Mouse (Mus musculus) liver, embryonic 12.5 days (tissue): ENCODE data around the gene Gm42420. TPM values are rescaled to one million over a fixed set of nuclear protein-coding genes. Genes with fewer than 3 reads are reported as not detected.

ENCODE experiments used
- ATAC-seq: fragments of 200-750 bp; cut with Nextera tagmentation; 2 replicates; pipeline ENCODE4 v1.8.0; 2017; ENCODE audit warnings: moderate number of reproducible peaks, mild to moderate bottlenecking, moderate library complexity
- H3K27ac ChIP-seq: fragments of 300-500 bp; sonication (generic); 2 replicates; pipeline ENCODE4 v1.5.1; 2016; ENCODE audit warnings: mild to moderate bottlenecking
- H3K27me3 ChIP-seq: fragments of 300-500 bp; sonication (generic); replicated peaks from 2 replicates; pipeline ENCODE4 v1.6.1; 2016; ENCODE audit warnings: mild to moderate bottlenecking, moderate library complexity
- H3K36me3 ChIP-seq: fragments of 300-500 bp; sonication (generic); 2 replicates; pipeline ENCODE4 v1.6.1; 2016; ENCODE audit warnings: mild to moderate bottlenecking, moderate library complexity
- H3K4me1 ChIP-seq: fragments of 300-500 bp; sonication (generic); 2 replicates; pipeline ENCODE4 v1.6.1; 2016
- H3K4me2 ChIP-seq: fragments of 300-500 bp; sonication (generic); 2 replicates; pipeline ENCODE4 v1.6.1; 2016; ENCODE audit warnings: mild to moderate bottlenecking, moderate library complexity
- H3K4me3 ChIP-seq: fragments of 300-500 bp; sonication (generic); 2 replicates; pipeline ENCODE4 v1.5.1; 2016; ENCODE audit warnings: mild to moderate bottlenecking, moderate library complexity
- H3K9ac ChIP-seq: fragments of 300-500 bp; sonication (generic); 2 replicates; pipeline ENCODE4 v1.6.1; 2016; ENCODE audit warnings: mild to moderate bottlenecking, moderate library complexity
- H3K9me3 ChIP-seq: fragments of 300-500 bp; sonication (generic); replicated peaks from 2 replicates; pipeline ENCODE4 v1.6.1; 2016; ENCODE audit warnings: mild to moderate bottlenecking, moderate library complexity
- WGBS: fragments of 180-500 bp; shearing (Covaris S2); methylation state at CpG from one replicate; pipeline ENCODE4 v1.1.7; 2016; ENCODE audit not compliant: insufficient replicate concordance; 5-methylcytosine and 5-hydroxymethylcytosine counted together
- polyA plus RNA-seq: library from polyadenylated mRNA; unstranded; fragments of >200 nt; fragmentation: Nextera tagmentation; extraction: Ambion mirVana; gene quantifications from 2 replicates; pipeline ENCODE4 v1.2.1, GENCODE M21; 2016

Gm42420 gene
- polyA plus RNA-seq, 1 experiment from 2014 or later, result 0.89 TPM

GRCm38 (mm10) chr6:39574951-39575350 lies 10.6 kb upstream of the Gm42420 start:
- WGBS, result 67% methylated on average over 7 of the region's 7 CpGs
- H3K9ac ChIP-seq, result peak overlapping the region; percentile 79; the same call in 1 of the 2 replicates
- peak overlapping the region; percentile 82 for H3K4me3 ChIP-seq
- no peak for ATAC-seq
- 0 out of 2 replicates have a peak, but pooled peaks cover 4% of the 10 kb centered on the region for H3K27me3 ChIP-seq
- H3K4me1 ChIP-seq, result peaks cover 23% of the 10 kb centered on the region
- peaks cover 20% of the 10 kb centered on the region for H3K36me3 ChIP-seq
- peak overlapping the region; percentile 93; the same call in 1 of the 2 replicates for H3K27ac ChIP-seq
- H3K9me3 ChIP-seq, result no peaks in the 10 kb centered on the region
- peak overlapping the region; percentile 93 for H3K4me2 ChIP-seq

DNA sequence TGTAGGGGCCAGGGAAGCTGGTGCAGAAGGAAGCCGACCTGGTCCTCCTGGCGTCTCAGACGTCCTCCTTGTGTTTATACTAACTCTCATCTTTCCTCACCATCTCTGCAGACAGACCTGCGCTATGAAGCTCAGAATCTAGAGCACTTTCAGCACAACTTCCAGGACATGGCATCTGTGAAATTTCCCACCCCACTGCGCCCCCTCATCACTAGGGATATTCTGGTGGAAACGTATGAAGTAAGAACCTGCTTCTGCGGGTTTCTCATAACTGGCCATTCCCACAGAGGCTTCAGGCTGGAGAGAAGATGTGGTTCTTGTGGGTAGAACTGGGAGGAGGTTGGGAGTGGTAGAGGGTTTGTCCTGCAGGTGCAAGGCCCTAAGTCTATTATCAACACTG lies 6.0 kb upstream of the Gm42420 start:
- Histone ChIP-seq H3K9me3 (no peaks in the 10 kb centered on the region), H3K4me1 (peaks cover 32% of the 10 kb centered on the region), H3K27ac (no peak overlapping the region), H3K4me3 (no peak overlapping the region), H3K4me2 (no peak overlapping the region), H3K27me3 (no peaks in the 10 kb centered on the region), H3K36me3 (peaks cover 43% of the 10 kb centered on the region), H3K9ac (no peak overlapping the region)
- no peak for ATAC-seq
- WGBS, result 81% methylated on average over 7 of the region's 7 CpGs

- Histone ChIP-seq H3K4me1 (peaks cover 31% of the 10 kb centered on the region), H3K4me2 (no peak overlapping the region; the same call in 1 of the 2 replicates), H3K9me3 (no peaks in the 10 kb centered on the region), H3K9ac (no peak overlapping the region), H3K4me3 (no peak overlapping the region), H3K27ac (peak overlapping the region; percentile 79; the same call in 1 of the 2 replicates), H3K27me3 (no peaks in the 10 kb centered on the region), H3K36me3 (peaks cover 43% of the 10 kb centered on the region)
- 59% methylated on average over 2 of the region's 2 CpGs for whole genome bisulfite sequencing
- no peak for ATAC-seq
Measured at GRCm38 (mm10) chr6:39580558-39580957, 5.0 kb upstream of the Gm42420 start.

GRCm38 (mm10) chr6:39581087-39581784 lies 4.3 kb upstream of the Gm42420 start:
- Histone ChIP-seq H3K27ac (peak overlapping the region; percentile 79), H3K9ac (no peak overlapping the region), H3K4me1 (peaks cover 34% of the 10 kb centered on the region), H3K4me3 (no peak overlapping the region), H3K36me3 (peaks cover 46% of the 10 kb centered on the region), H3K27me3 (no peaks in the 10 kb centered on the region), H3K4me2 (peak overlapping the region; percentile 50), H3K9me3 (no peaks in the 10 kb centered on the region)
- ATAC-seq, result peak; percentile 93
- WGBS, result 53% methylated on average over 7 of the region's 7 CpGs

DNA sequence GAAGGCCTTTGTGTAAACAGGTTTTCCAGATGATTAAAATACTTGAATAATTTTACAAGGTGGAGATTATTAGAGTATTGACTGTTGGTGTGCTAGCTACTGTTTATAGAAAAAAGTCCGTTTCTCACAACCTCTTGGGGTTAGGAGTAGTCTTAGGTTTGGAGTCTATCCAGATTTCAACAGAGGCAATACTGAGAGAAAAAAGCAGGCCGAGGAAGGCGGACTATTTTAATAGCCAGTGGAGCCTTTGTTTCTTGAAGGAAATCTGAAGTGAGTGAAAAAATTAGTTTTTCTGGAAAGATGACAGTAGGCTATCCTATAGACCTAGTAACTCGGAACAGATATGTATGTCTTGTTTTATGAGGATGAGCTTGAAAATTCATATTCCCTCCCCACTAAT lies 5.9 kb downstream of the Gm42420 start:
- no peak overlapping the region for H3K9ac ChIP-seq
- ATAC-seq, result no peak
- peaks cover 44% of the 10 kb centered on the region for H3K36me3 ChIP-seq
- no peak overlapping the region for H3K27ac ChIP-seq
- peak overlapping the region; percentile 78 for H3K4me2 ChIP-seq
- 81% methylated on average over 4 of the region's 4 CpGs for WGBS
- peaks cover 21% of the 10 kb centered on the region for H3K4me1 ChIP-seq
- H3K9me3 ChIP-seq, result no peaks in the 10 kb centered on the region
- H3K4me3 ChIP-seq, result peak overlapping the region; percentile 84; the same call in 1 of the 2 replicates
- no peaks in the 10 kb centered on the region for H3K27me3 ChIP-seq

DNA sequence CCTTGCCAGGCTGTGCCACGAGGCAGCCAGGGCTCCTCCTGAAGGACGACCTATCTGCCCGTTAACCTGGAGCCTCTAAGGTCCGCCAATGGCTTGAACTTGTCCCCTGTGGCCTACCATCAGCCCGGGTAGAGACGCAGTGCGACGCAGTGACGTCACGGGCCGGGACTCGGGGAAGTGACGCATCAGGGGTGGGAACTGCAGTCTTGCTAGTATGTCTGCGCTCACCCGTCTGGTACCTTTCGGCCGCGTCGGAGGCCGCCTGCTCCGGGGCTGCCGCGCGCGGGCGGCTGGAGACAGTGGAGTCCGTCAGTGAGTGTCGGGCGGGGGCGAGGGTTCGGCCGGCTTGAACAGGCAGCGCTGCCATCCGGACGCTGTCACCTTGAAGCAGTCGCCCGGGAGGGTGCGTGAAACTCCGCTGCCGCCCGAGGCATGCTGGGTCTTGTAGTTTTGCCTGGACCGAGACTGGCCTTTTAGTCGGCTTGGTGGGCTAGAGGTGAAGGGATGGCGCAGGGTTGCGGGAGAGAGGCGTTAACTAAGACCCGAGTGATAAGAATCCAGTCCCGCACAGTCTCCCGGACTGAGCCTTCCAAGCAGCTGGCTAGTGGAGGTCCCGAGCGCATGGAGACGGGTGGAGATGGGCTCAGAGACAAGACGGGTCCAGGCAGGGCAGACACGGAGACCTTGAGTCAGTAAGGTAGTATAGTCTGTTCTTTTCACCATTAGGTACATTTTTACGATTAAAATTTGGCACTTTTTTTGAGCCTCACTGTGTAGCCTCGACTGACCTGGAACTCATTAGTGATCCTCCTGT lies 7.1 kb downstream of the Gm42420 start, which contains the start of gene Ndufb2:
TSS of gene Ndufb2 (plus strand) at position 174 of the 814 bp plus-strand sequence.
- peaks cover 21% of the 10 kb centered on the region for H3K4me1 ChIP-seq
- H3K4me3 ChIP-seq, result peak within 1 kb of the TSS; percentile 84
- H3K4me2 ChIP-seq, result peak within 1 kb of the TSS; percentile 78
- 2% methylated on average over 56 of the region's 56 CpGs for WGBS
- peak within 1 kb of the TSS; percentile 81 for H3K27ac ChIP-seq
- no peaks in the 10 kb centered on the region for H3K9me3 ChIP-seq
- H3K27me3 ChIP-seq, result no peaks in the 10 kb centered on the region
- H3K36me3 ChIP-seq, result peaks cover 46% of the 10 kb centered on the region
- H3K9ac ChIP-seq, result peak within 1 kb of the TSS; percentile 87
- peak; percentile 98 for ATAC-seq

- peaks cover 69% of the 10 kb centered on the region for H3K36me3 ChIP-seq
Measured at GRCm38 (mm10) chr6:39600851-39601250, 15.3 kb downstream of the Gm42420 start.

DNA sequence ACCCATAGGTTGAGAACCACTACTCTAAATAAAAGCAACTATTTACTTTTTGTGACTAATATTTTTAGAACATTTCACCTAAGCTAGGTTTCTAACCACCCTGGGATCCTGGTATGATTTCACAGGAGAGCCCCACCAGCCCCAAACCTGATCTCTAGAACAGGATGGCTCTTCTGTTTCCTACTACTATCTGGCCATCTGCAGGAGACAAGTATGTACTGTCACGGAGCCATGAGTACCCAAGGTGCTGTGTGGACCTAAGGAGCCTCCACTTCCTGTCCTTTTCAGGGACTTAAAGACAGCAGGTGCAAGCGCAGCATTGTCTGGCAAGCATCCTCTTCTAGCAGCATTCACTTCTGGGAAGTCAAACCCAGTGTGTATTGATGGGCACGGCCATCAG lies 16.3 kb downstream of the Gm42420 start:
- H3K27ac ChIP-seq, result no peak overlapping the region
- no peak overlapping the region for H3K4me2 ChIP-seq
- no peaks in the 10 kb centered on the region for H3K4me1 ChIP-seq
- no peaks in the 10 kb centered on the region for H3K27me3 ChIP-seq
- no peak overlapping the region for H3K4me3 ChIP-seq
- 74% methylated on average over 3 of the region's 3 CpGs for WGBS
- ATAC-seq, result no peak
- H3K9me3 ChIP-seq, result no peaks in the 10 kb centered on the region
- peaks cover 59% of the 10 kb centered on the region for H3K36me3 ChIP-seq
- no peak overlapping the region for H3K9ac ChIP-seq

More at GRCm38 (mm10) chr6:39600851-39601250, 15.3 kb downstream of the Gm42420 start:
- no peaks in the 10 kb centered on the region for H3K4me1 ChIP-seq
- H3K27ac ChIP-seq, result no peak overlapping the region
- H3K9me3 ChIP-seq, result no peaks in the 10 kb centered on the region
- WGBS, result 89% methylated on average over 3 of the region's 3 CpGs
- no peak overlapping the region for H3K9ac ChIP-seq
- H3K27me3 ChIP-seq, result no peaks in the 10 kb centered on the region
- no peak for ATAC-seq
- H3K4me2 ChIP-seq, result no peak overlapping the region
- H3K4me3 ChIP-seq, result no peak overlapping the region

GRCm38 (mm10) chr6:39604565-39604964 lies 19.0 kb downstream of the Gm42420 start:
- ATAC-seq, result no peak
- WGBS, result 82% methylated on average over 5 of the region's 5 CpGs
- no peak overlapping the region for H3K27ac ChIP-seq

GRCm38 (mm10) chr6:39606056-39606455 lies 20.5 kb downstream of the Gm42420 start:
- Histone ChIP-seq H3K27me3 (no peaks in the 10 kb centered on the region), H3K27ac (no peak overlapping the region), H3K9me3 (no peaks in the 10 kb centered on the region), H3K4me1 (no peaks in the 10 kb centered on the region), H3K4me2 (no peak overlapping the region), H3K4me3 (no peak overlapping the region), H3K9ac (no peak overlapping the region), H3K36me3 (peaks cover 27% of the 10 kb centered on the region)
- WGBS, result 75% methylated on average over 6 of the region's 6 CpGs
- ATAC-seq, result no peak

More at GRCm38 (mm10) chr6:39604565-39604964, 19.0 kb downstream of the Gm42420 start:
- Histone ChIP-seq H3K9ac (no peak overlapping the region), H3K4me1 (no peaks in the 10 kb centered on the region), H3K9me3 (no peaks in the 10 kb centered on the region), H3K36me3 (peaks cover 39% of the 10 kb centered on the region), H3K4me2 (no peak overlapping the region), H3K4me3 (no peak overlapping the region), H3K27me3 (no peaks in the 10 kb centered on the region)

DNA sequence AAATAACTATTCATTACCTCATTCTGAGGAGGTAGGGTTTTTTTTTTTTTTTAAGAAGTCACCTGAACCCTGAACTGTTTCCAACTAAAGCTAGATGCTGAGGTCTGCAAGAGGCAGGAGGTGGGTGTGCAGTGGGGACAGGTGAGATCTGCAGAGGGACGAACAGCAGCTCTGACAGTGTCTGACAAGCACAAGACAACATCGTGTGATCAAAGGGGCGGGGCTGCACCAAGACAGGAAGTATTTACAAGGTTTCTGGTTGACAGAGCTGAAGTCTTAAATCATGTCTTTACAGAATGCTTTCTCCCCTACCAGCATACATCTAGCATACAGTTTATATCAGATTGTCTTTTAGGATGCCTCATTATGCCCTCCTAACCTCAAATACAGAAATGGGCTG lies 21.3 kb downstream of the Gm42420 start:
- Histone ChIP-seq H3K9ac (no peak overlapping the region), H3K36me3 (peaks cover 25% of the 10 kb centered on the region), H3K4me3 (no peak overlapping the region), H3K4me2 (no peak overlapping the region), H3K27me3 (no peaks in the 10 kb centered on the region), H3K9me3 (no peaks in the 10 kb centered on the region), H3K27ac (no peak overlapping the region), H3K4me1 (no peaks in the 10 kb centered on the region)
- 44% methylated on average over 3 of the region's 3 CpGs for WGBS
- no peak for ATAC-seq

GRCm38 (mm10) chr6:39607365-39607764 lies 21.8 kb downstream of the Gm42420 start:
- Histone ChIP-seq H3K27me3 (no peaks in the 10 kb centered on the region), H3K4me1 (no peaks in the 10 kb centered on the region), H3K4me2 (no peak overlapping the region), H3K9me3 (no peaks in the 10 kb centered on the region), H3K27ac (no peak overlapping the region), H3K36me3 (peaks cover 24% of the 10 kb centered on the region), H3K9ac (no peak overlapping the region), H3K4me3 (no peak overlapping the region)
- 74% methylated on average over 5 of the region's 5 CpGs for WGBS
- no peak for ATAC-seq
